Mouse (Mus musculus) testis, adult 2 months (tissue): Measurements from ENCODE around the gene Wfikkn1. TPM values are rescaled to one million over a fixed set of nuclear protein-coding genes. Genes with fewer than 3 reads are reported as not detected.

Source experiments
- H3K27ac ChIP-seq: fragments of 200-500 bp; 2 replicates; pipeline ENCODE4 v1.5.1; 2012; ENCODE audit warnings: low read depth, low read length; ENCODE audit not compliant: control insufficient read depth, insufficient read depth
- H3K27me3 ChIP-seq: fragments of 200-500 bp; 2 replicates; pipeline ENCODE4 v1.6.1; 2012; ENCODE audit warnings: mild to moderate bottlenecking, low read length, moderate library complexity; ENCODE audit not compliant: control insufficient read depth, insufficient read depth
- H3K36me3 ChIP-seq: fragments of 200-500 bp; 2 replicates; pipeline ENCODE4 v1.6.1; 2012; ENCODE audit warnings: mild to moderate bottlenecking, low read length; ENCODE audit not compliant: control insufficient read depth, insufficient read depth
- H3K4me1 ChIP-seq: fragments of 200-500 bp; 2 replicates; pipeline ENCODE4 v1.6.1; 2012; ENCODE audit warnings: low read length; ENCODE audit not compliant: control insufficient read depth, insufficient read depth
- H3K4me3 ChIP-seq: fragments of 200-500 bp; 2 replicates; pipeline ENCODE4 v1.5.1; 2012; ENCODE audit warnings: low read depth, mild to moderate bottlenecking, low read length, moderate library complexity, mixed read lengths; ENCODE audit not compliant: control insufficient read depth
- CTCF ChIP-seq: fragments of 200-500 bp; IDR thresholded peaks from 2 replicates; pipeline ENCODE4 v1.5.1; 2012; ENCODE audit warnings: low read depth, mild to moderate bottlenecking, inconsistent platforms, low read length, moderate library complexity; ENCODE audit not compliant: control insufficient read depth, insufficient read depth, insufficient replicate concordance
- POLR2A ChIP-seq: fragments of 200-500 bp; IDR thresholded peaks from 2 replicates; pipeline ENCODE4 v1.6.1; 2012; ENCODE audit warnings: low read depth, mild to moderate bottlenecking, inconsistent platforms, low read length, moderate library complexity; ENCODE audit not compliant: control insufficient read depth
- polyA plus RNA-seq: library from polyadenylated mRNA; depleted of rRNA; stranded (reverse); fragments of >200 nt; gene quantifications from 2 replicates; pipeline ENCODE4 v1.2.3, GENCODE M21; 2012

Wfikkn1 gene
- polyA plus RNA-seq, 1 experiment = 0.98 TPM

- Histone ChIP-seq H3K27me3 (no peaks in the 10 kb centered on the region), H3K4me3 (no peak overlapping the region), H3K27ac (no peak overlapping the region), H3K36me3 (no peaks in the 10 kb centered on the region), H3K4me1 (no peaks in the 10 kb centered on the region; the same call in 1 of the 2 replicates)
- TF ChIP-seq CTCF = no peak
- TF ChIP-seq POLR2A = no peak
Measured at GRCm38 (mm10) chr17:25895891-25896290, 15.2 kb upstream of the Wfikkn1 start.

DNA sequence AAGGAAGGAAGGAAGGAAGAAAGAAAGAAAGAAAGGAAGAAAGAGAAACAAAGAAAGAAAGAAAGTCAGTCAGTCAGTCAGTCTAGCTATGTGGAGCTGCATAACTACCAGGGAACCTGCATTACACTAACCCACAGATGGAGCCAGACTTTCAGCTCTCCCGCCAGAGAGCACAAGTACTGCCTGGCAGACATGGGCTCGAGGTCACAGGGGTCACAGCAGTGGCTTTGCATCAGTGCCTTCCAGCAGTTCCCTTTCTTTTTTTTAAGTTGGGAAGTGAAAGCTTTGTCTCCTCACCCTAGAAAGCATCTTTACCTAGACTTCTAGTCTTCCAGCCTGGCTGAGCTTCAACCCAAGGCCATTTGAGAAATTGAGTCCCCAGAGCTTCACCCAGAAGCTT, 14.8 kb upstream of the Wfikkn1 start:
- no peaks in the 10 kb centered on the region for H3K36me3 ChIP-seq
- H3K27me3 ChIP-seq = no peaks in the 10 kb centered on the region
- H3K4me3 ChIP-seq = no peak overlapping the region
- H3K4me1 ChIP-seq = no peaks in the 10 kb centered on the region; the same call in 1 of the 2 replicates
- no peak for TF ChIP-seq POLR2A
- TF ChIP-seq CTCF = no peak
- no peak overlapping the region for H3K27ac ChIP-seq

GRCm38 (mm10) chr17:25893975-25894617, 13.4 kb upstream of the Wfikkn1 start:
- TF ChIP-seq CTCF (peak; percentile 77; the same call in 1 of the 2 replicates), POLR2A (no peak)
- Histone ChIP-seq H3K4me1 (no peaks in the 10 kb centered on the region; the same call in 1 of the 2 replicates), H3K27ac (no peak overlapping the region), H3K4me3 (no peak overlapping the region), H3K36me3 (peaks cover 1% of the 10 kb centered on the region; the same call in 1 of the 2 replicates), H3K27me3 (no peaks in the 10 kb centered on the region)

GRCm38 (mm10) chr17:25888837-25889236, 8.2 kb upstream of the Wfikkn1 start:
- peak overlapping the region; percentile 56 for H3K4me3 ChIP-seq
- H3K27ac ChIP-seq = no peak overlapping the region
- no peaks in the 10 kb centered on the region; the same call in 1 of the 2 replicates for H3K4me1 ChIP-seq
- H3K27me3 ChIP-seq = no peaks in the 10 kb centered on the region
- H3K36me3 ChIP-seq = peaks cover 1% of the 10 kb centered on the region; the same call in 1 of the 2 replicates
- TF ChIP-seq POLR2A (no peak), CTCF (no peak)

DNA sequence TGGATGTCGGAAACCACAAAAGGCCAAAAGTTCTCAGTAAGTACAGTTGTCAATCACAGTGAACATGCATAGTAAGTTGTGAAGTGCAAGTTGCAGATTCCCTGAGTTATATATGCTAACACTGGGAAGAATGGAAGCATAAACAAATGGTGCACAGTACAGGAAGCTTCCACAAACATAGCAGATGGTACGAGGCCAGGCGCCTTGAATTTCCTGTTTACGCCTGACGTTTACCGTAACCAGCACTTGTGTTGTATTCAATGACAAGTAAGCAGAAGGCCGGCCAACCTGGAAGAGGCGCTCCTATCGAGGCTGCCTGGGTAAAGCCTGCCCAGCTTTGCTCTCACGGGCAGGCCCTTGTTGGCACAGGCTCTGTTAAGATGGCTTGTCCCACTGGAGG, 6.8 kb upstream of the Wfikkn1 start:
- no peak for TF ChIP-seq POLR2A
- no peak for TF ChIP-seq CTCF
- no peaks in the 10 kb centered on the region; the same call in 1 of the 2 replicates for H3K4me1 ChIP-seq
- no peak overlapping the region for H3K4me3 ChIP-seq
- peaks cover 1% of the 10 kb centered on the region; the same call in 1 of the 2 replicates for H3K36me3 ChIP-seq
- no peak overlapping the region for H3K27ac ChIP-seq
- no peaks in the 10 kb centered on the region for H3K27me3 ChIP-seq

DNA sequence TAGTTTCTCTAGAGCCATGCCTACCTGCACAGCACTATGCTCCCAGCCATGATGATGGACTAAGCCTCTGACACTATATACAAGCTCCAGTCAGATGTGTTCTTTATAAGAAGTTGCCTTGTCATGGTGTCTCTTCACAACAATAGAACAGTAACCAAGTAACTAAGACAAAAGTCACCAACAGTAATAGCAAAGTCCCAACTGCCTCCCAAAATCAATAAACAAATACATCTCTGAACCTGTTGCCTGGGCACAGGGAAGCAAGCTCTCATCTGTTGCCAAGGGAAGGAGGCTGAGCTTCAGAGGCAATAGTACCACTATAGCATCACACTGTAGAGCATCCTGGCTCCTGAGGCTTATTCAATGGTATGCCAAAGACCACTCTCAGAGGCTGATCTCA, 6.1 kb upstream of the Wfikkn1 start:
- Histone ChIP-seq H3K36me3 (peaks cover 1% of the 10 kb centered on the region; the same call in 1 of the 2 replicates), H3K4me1 (no peaks in the 10 kb centered on the region; the same call in 1 of the 2 replicates), H3K4me3 (no peak overlapping the region), H3K27ac (no peak overlapping the region), H3K27me3 (no peaks in the 10 kb centered on the region)
- no peak for TF ChIP-seq CTCF

- H3K27me3 ChIP-seq = no peaks in the 10 kb centered on the region
- H3K27ac ChIP-seq = no peak overlapping the region
- peaks cover 1% of the 10 kb centered on the region; the same call in 1 of the 2 replicates for H3K36me3 ChIP-seq
- no peak overlapping the region for H3K4me3 ChIP-seq
- no peaks in the 10 kb centered on the region for H3K4me1 ChIP-seq
- TF ChIP-seq CTCF (no peak; the same call in 1 of the 2 replicates), POLR2A (no peak)
Measured at GRCm38 (mm10) chr17:25885636-25886035, 5.0 kb upstream of the Wfikkn1 start.

DNA sequence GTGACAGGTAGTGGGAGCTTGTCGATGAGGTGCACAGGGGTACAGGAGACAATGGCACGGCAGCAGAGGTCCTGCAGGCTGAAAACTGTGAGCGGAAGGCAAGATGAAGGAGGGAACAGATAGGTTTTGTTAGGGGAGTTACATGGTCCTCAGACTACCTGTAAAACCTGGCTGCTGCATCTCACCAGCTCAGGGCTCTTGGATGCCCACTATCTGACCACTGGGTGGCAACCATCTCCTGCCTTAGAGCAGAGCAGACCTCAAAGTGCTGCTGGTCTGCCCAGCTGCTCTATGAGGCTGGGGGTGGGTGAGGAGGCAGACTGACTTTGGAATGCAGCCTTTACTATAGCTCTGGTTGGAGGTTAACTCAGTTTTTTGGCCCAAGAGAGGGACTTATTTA, 3.2 kb upstream of the Wfikkn1 start:
- Histone ChIP-seq H3K36me3 (no peaks in the 10 kb centered on the region; the same call in 1 of the 2 replicates), H3K4me3 (no peak overlapping the region), H3K27me3 (no peaks in the 10 kb centered on the region), H3K27ac (no peak overlapping the region), H3K4me1 (no peaks in the 10 kb centered on the region)
- TF ChIP-seq CTCF = no peak
- no peak for TF ChIP-seq POLR2A
